In genomic region chr4:46868181-46868580, GRCm38 (mm10) we compare ENCODE assay signal across 14 mouse cellular contexts.
DNase-seq lines count a peak whose midpoint lies in the region; ATAC-seq and TF ChIP-seq lines count a peak whose summit lies in the region.
"Had no signal": no experiment of that assay in that cellular context is flagged by ENCODE, and none has a peak within 500 bp of the region (broad histone marks: within the 10 kb centered on the region; RNA-seq: fewer than 3 reads in every experiment).

No protein-coding gene starts in this region.

- no peaks in the 10 kb centered on the region for H3K4me1 ChIP-seq in kidney, embryonic 14.5 days (ENCODE audit: control insufficient read depth, insufficient read depth, low read length)
- peaks cover 0 to 6% of the 10 kb centered on the region in 2 experiments; a peak in 1 of 4 replicates for H3K4me1 ChIP-seq in CH12.LX (ENCODE audit: control insufficient read depth in 1 of 2, insufficient read depth in 2 of 2)
- 0 out of 2 replicates have a peak, but pooled peaks cover 9% of the 10 kb centered on the region for H3K4me1 ChIP-seq in hindbrain, embryonic 14.5 days (replicated peaks; ENCODE audit: control insufficient read depth, insufficient read depth, low read length)

- no peak overlapping the region for H3K9ac ChIP-seq in kidney, embryonic 14.5 days (ENCODE audit: low read depth, low read length)
- H3K9ac ChIP-seq in CH12.LX (ENCODE audit: insufficient read depth, low read depth): no peak overlapping the region
- H3K9ac ChIP-seq in hindbrain, embryonic 14.5 days: no peak overlapping the region
- H3K9ac ChIP-seq: forebrain, embryonic 12.5 days had no signal

- H3K4me2 ChIP-seq in kidney, embryonic 14.5 days (replicated peaks; ENCODE audit: low read depth, low read length): no peak overlapping the region
- H3K4me2 ChIP-seq in CH12.LX (ENCODE audit: insufficient read depth, low read depth, poor library complexity, severe bottlenecking): no peak overlapping the region
- no peak overlapping the region for H3K4me2 ChIP-seq in hindbrain, embryonic 14.5 days (replicated peaks)
- H3K4me2 ChIP-seq: embryonic facial prominence, embryonic 13.5 days; forebrain, embryonic 12.5 days; liver, embryonic 11.5 days had no signal

- H3K27me3 ChIP-seq in kidney, embryonic 14.5 days (ENCODE audit: control insufficient read depth, insufficient read depth, low read length): no peaks in the 10 kb centered on the region
- peaks cover 89% of the 10 kb centered on the region for H3K27me3 ChIP-seq in CH12.LX (replicated peaks)
- no peaks in the 10 kb centered on the region for H3K27me3 ChIP-seq in hindbrain, embryonic 14.5 days (ENCODE audit: control insufficient read depth, insufficient read depth, low read length)
- H3K27me3 ChIP-seq: embryonic facial prominence, embryonic 13.5 days had no signal

- dilution Hi-C loops in CH12.LX (cut with MboI; ENCODE audit: extremely low pct_ligation_motif_present, extremely low pct_unique_long_range_greater_than_20kb, low sequenced_read_pairs): no loop called here

- H3K9me3 ChIP-seq in kidney, embryonic 14.5 days (ENCODE audit: control insufficient read depth, low read length): no peaks in the 10 kb centered on the region
- H3K9me3 ChIP-seq in CH12.LX (replicated peaks; ENCODE audit: low read length): no peaks in the 10 kb centered on the region
- no peaks in the 10 kb centered on the region for H3K9me3 ChIP-seq in hindbrain, embryonic 14.5 days (ENCODE audit: control insufficient read depth, low read length)
- H3K9me3 ChIP-seq: embryonic facial prominence, embryonic 13.5 days; forebrain, embryonic 12.5 days; hindbrain, embryonic 10.5 days had no signal

- no peak for TF ChIP-seq RAD21 in CH12.LX (IDR thresholded peaks at IDR 0.05; ENCODE audit: low read depth, low read length)

- no peaks in the 10 kb centered on the region for H3K36me3 ChIP-seq in kidney, embryonic 14.5 days (ENCODE audit: control insufficient read depth, insufficient read depth, low read length)
- no peaks in the 10 kb centered on the region for H3K36me3 ChIP-seq in CH12.LX (replicated peaks in 1 of 2; ENCODE audit: control insufficient read depth in 1 of 2, insufficient read depth in 1 of 2, low read length in 1 of 2)
- H3K36me3 ChIP-seq in hindbrain, embryonic 14.5 days (replicated peaks; ENCODE audit: control insufficient read depth, insufficient read depth): no peaks in the 10 kb centered on the region
- H3K36me3 ChIP-seq: embryonic facial prominence, embryonic 13.5 days; forebrain, embryonic 12.5 days; hindbrain, embryonic 10.5 days had no signal

- no peaks in the 10 kb centered on the region for H3K79me2 ChIP-seq in CH12.LX (replicated peaks; ENCODE audit: control insufficient read depth, extremely low read depth, insufficient read depth, poor library complexity, severe bottlenecking)

- TF ChIP-seq POLR2A in CH12.LX (IDR thresholded peaks at IDR 0.05; ENCODE audit: low read depth, low read length): no peak

- no peak overlapping the region for H3K4me3 ChIP-seq in kidney, embryonic 14.5 days (ENCODE audit: low read length)
- no peak overlapping the region for H3K4me3 ChIP-seq in CH12.LX (replicated peaks in 1 of 3; ENCODE audit: low read depth in 2 of 3, low read length in 2 of 3, poor library complexity in 1 of 3)
- no peak overlapping the region for H3K4me3 ChIP-seq in hindbrain, embryonic 14.5 days (replicated peaks; ENCODE audit: low read length)
- H3K4me3 ChIP-seq: embryonic facial prominence, embryonic 13.5 days; forebrain, embryonic 12.5 days; hindbrain, embryonic 10.5 days; left cerebral cortex, adult 2 months had no signal

- peak; percentile 55 for DNase-seq in kidney, adult 18-20 months
- DNase-seq in CH12.LX (ENCODE audit: extremely low read depth): no peak
- DNase-seq in kidney, adult 8-10 months: peak; percentile 48 to 78
- no peak for DNase-seq in hindbrain, embryonic 14.5 days (ENCODE audit: low spot score)
- DNase-seq: cerebellum, postnatal 14 days had no signal

- ATAC-seq in kidney, embryonic 14.5 days (ENCODE audit: low FRiP score, low TSS enrichment): no peak
- peak; percentile 51; the same call in 1 of the 2 replicates for ATAC-seq in megakaryocyte, adult 5-6 weeks (ENCODE audit: poor library complexity, severe bottlenecking)
- ATAC-seq in hindbrain, embryonic 14.5 days (ENCODE audit: low FRiP score): no peak
- no peak for ATAC-seq in cerebellum, adult (ENCODE audit: insufficient number of reproducible peaks, low FRiP score, low TSS enrichment)

- H3K27ac ChIP-seq in kidney, embryonic 14.5 days (ENCODE audit: low read depth, low read length): no peak overlapping the region
- H3K27ac ChIP-seq in CH12.LX (ENCODE audit: insufficient read depth, low read depth): no peak overlapping the region
- H3K27ac ChIP-seq in hindbrain, embryonic 14.5 days: no peak overlapping the region
- H3K27ac ChIP-seq: embryonic facial prominence, embryonic 13.5 days; forebrain, embryonic 12.5 days; hindbrain, embryonic 10.5 days; left cerebral cortex, adult 2 months; macrophage had no signal

- TF ChIP-seq CTCF in CH12.LX (conservative IDR thresholded peaks at IDR 0.05 in 1 of 2, IDR thresholded peaks at IDR 0.05 in 1 of 2; ENCODE audit: low read depth in 2 of 2, low read length in 2 of 2): no peak

- in situ Hi-C loops in CH12.LX (cut with MboI; ENCODE audit: low pct_ligation_motif_present, low pct_unique_long_range_greater_than_20kb, low sequenced_read_pairs): no loop called here

- 68% methylated on average over 5 of the region's 5 CpGs for WGBS in kidney, embryonic 14.5 days
- WGBS in hindbrain, embryonic 14.5 days: 83% methylated on average over 5 of the region's 5 CpGs

- TF ChIP-seq EP300 in CH12.LX (IDR thresholded peaks at IDR 0.05; ENCODE audit: low read length): no peak

TF ChIP-seq in CH12.LX, 34 proteins besides CTCF, POLR2A, EP300 and RAD21:
- TF ChIP-seq BHLHE40 (IDR thresholded peaks at IDR 0.05; ENCODE audit: low read depth, low read length) (peak; percentile 59), SIN3A (IDR thresholded peaks at IDR 0.05; ENCODE audit: low read length) (no peak)

Comparison
In these comparisons a context has a peak if more than half of its experiments do, and no peak if none do; other contexts are left out.
1. DNase-seq: peak in kidney, adult 18-20 months (single experiment) and kidney, adult 8-10 months (2 of 2); none in CH12.LX (single experiment) and hindbrain, embryonic 14.5 days (single experiment).